Mouse (Mus musculus): ENCODE measurements around the gene Ypel4. TPM values are rescaled to one million over a fixed set of nuclear protein-coding genes. Genes with fewer than 3 reads are reported as not detected.

Ypel4 gene
- polyA plus RNA-seq (2017; shearing (Covaris generic)), result 1 to 10 TPM in 1 of 2 experiments, under 1 TPM in 1; 0.64 to 1.1 TPM

DNA sequence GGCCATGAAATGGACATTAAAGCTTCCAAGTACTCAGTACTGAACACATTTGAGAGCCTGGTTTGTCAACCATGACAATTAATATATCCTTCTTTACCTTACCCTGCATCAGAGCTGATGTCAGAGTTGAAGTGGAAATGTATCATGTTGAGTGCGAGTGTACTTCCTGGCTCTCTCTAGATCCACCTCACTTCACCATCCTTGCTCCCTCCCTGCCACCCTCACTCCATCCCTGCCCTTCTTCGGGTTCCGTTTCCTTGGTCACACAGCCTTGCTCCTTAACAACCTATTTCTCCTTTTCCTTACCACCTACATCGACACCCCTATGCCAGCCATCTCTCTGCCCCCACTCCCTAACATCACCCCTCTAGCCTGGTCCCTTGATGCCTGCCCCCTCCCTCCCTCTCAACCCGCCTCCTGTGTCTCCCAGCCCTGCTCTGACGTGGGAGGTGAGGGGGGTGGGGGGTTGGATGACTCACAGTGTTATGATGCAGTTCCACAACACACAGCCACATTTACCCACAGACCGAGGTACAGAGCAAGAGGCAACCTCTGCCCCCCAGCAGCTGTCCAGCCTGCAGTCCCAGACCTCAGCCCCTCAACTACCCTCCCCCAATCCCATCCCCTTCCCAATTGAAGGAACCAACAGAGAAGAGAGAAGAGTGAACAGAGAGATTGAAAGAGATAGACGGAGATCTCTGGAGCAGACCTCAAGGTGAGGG lies at the start of gene Ypel4:
TSS of gene Ypel4 (plus strand) at position 480 of the 722 bp plus-strand sequence.
- ATAC-seq, result peak; percentile 73

DNA sequence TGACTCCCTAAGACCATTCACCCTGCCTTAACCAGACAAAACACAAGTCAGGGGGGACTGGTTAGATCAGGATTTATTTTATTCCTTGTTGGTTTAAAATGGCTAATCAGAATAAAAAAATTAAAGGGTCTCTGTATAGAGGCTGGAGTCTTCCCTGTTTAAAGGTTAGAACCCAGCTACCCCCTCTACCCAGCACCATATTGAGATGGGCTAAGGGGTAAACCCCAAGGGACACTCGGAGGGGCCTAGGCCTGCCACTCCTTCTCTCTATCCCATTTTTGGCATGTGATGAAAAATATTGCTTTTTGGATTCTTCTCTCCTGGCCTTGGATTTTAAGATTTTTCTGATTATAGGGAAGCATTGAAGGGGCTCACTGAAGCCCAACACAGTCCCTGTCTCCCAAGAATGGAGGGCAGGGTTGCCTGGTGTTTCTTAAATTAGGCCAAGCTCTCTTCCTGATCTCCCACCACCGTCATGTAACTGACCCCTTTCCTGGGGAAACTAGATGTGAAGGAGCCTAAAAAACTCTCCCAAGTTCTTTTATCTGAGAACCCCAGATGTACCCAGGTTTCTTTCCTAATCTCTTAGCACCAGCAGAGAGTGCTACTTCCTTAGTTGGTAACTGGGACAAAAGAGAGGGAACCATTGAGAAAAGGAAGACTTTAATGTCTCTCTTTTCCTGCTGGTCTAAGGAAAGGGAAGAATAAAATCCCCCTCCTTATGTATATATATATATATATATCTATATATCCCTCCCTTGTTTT lies 45.6 kb upstream of the Ypel4 start:
- no peak for ATAC-seq

DNA sequence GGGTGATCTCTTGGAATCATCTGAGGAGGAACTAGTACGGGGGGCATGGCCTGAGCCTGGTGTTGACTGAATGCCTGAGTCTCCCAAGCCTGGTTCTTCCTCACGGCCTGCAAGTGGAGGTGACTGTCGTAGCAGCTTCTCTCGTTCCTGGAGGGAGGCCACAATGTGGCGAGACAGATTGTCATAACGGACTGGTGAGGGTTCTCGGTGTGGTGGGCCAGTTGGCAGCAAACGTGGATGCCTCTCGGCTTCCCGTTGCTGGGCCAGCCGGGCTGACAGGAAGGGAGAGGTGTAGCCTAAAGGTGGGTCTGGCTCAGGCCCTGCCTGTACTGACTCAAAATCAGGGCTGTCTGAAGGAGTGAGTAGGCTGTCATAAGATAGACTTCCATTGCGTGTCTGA lies 43.8 kb upstream of the Ypel4 start:
- ATAC-seq, result no peak

DNA sequence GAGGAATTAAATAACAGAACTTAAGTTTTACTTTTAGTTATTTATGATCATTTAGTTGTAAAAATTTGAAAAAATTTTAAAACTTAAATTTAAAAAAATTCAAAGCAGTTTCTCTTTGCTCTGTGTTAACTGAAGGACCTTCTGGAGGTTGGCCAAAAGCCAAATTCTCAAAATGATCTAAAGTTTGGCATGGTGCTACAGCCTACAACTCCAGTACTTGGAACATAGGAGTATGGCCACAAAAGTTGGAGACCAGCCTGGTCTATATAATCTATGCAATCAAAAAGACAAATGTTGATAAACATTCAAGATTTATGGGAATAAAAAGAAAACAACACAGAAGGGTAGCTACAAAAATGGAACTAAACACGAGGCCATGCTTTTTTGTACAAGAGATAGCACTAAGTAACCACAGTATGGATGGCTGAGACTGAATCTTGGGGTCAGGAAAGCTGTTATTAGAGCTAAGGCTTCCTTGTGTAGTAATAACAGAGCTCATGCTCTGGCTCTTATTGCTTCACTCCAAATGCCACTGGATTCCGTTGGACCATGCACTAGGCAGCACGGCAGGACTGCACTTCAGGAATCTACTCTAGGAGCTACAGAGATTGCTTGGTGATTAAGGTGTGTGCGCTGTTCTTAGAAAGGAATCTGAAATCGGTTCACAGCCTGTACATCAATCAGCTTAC lies 38.7 kb upstream of the Ypel4 start:
- no peak for ATAC-seq

DNA sequence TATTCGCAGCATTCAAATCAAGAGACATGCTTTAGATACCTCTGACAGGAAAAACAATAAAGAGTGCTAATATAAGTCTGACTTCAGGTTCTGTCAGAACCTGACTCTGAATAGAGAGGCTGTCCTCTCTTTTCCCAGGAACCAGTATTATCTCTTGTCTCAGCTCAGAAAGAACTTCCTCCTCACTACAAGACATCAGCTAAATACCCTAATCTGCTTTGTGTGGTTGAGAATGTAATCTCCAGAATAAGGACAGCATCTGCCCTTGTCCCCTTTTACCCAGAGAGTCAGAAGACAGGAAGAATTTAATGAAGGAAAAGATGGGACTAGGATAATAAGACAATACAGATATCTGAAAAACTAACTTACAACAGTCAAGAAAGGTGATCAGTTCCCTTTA lies 30.4 kb upstream of the Ypel4 start:
- no peak for ATAC-seq

DNA sequence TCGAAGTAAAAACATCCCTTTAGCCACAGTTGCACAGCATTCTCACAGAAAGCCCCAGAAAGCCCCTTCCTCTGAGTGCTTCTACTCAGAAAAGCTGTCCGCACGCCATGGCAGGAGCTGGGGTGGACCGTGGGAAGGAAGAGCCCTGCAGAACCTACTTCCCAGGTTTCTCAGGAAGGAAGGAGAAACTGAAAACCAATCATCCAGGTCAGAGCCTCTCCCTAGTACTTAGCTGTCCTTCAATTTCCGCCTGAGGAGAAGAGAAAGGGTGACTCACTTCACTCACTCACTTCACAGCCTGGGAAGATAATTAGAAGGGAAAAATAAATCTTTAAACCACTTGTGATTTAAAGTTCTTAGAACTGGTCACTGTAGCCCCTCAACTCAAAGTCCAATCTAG lies 29.5 kb upstream of the Ypel4 start:
- ATAC-seq, result no peak

DNA sequence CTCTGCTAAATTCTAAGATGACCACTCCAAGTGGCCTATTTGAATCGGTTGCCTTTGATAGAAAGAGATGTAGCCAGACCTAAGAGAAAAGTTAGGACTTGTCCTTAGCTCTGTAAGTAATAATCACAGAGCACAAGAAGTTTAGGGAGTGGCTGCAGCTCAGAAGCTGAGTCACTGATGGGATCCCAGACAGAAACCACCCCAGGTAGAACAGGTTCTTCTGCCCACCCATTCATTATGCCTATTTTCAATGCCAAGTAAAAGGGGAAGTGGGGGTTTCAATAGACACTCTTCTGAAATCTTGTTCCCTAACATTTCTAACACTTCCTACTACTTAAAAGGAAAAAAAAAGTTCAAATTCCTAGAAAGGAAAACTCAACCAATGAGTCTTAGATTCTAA lies 28.6 kb upstream of the Ypel4 start:
- no peak for ATAC-seq

DNA sequence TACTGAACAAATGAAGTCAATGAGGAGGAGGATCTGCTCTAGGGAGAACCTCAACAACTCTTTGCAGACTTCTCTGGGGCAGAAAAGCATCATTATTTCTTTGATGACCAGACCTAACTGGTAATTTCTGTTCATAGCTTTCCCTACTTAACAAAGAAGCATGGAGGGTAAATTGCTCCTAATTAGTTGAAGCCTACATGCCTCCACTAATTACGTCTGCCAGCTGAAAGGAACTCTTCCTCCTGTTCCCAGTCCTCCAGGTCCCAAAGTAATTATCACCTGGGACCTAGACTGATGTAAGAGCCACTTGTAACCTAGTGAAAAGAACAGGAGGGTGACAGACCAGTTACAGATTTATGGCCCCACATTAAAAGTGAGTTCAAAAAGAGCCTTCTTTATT lies 26.3 kb upstream of the Ypel4 start:
- ATAC-seq, result no peak

DNA sequence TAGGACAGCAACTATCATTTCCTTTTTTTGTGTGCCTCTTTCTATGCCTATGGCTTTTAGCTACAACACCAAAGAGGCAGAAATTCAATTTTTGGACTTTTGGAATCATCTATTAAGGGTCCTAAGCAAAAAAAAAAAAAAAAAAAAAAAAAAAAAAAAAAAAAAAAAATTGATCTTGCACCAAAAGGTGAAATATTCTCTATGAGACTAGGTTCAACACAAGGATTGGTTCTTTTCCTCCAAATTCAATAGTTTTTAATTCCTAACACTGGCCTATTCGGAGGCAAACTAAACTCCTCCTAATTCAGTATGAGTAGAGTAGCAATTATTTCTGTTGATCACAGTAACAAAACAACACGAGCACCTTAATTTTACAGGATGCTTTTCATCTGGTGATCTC lies 22.0 kb upstream of the Ypel4 start:
- ATAC-seq, result no peak

DNA sequence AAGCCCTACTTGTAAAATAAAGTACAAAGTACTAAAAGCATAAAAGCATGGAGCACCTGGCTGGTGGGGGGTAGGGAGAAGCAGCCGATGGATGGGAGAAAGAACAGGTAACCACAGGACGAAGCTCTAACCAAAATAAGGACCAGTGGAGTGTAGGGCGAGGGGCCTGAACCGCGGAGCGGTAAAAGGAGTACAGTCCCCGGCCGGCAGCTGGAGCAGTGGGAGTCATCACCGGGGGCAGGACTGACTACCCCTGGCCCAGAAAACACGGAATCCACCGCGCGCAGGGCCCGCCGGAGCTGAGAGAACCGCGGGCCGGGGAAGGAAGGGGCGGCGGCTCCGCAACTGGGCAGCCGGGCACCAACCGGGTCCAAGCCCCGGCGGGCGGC lies 19.4 kb upstream of the Ypel4 start:
- ATAC-seq, result peak; percentile 2

DNA sequence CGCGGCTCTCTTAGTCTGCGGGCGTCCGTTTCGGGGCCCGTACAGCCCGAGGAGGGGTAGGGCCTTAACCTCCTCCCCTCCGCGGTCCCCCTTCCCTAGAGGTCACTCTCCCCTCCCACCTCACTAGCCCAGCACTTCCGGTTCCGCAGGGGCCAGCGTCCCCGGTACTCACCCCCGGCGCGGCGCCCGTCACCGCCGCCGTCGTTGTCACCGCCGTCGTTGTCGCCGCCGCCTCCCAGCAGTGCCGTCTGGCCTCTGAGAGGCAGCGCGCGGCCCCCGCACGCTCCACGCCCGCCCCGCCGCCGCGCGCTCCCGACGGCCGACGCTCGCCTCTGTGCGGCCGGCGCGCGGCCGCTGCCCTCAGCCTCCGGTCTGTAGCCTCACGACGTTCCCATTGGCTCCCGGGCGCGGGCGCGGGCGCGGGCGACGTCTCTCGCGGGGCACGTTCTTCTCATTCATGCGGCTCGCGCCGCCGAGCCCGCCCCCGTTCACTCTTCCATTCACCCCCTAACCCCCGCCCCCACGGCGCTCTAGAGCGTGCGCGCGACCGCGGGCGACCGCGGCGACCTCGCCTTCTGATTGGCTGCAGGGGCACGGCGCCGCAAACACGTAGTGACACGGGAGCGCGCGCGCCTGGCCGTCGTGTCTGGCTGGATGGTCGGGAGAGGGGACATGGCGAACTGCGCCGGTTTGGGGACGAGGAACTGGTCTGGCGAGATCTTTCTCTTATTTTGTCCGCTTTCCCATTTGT lies 18.9 kb upstream of the Ypel4 start, which contains the start of gene Zdhhc5:
TSS of gene Zdhhc5 (minus strand) at position 370 of the 751 bp plus-strand sequence.
- peak; percentile 74 for ATAC-seq

DNA sequence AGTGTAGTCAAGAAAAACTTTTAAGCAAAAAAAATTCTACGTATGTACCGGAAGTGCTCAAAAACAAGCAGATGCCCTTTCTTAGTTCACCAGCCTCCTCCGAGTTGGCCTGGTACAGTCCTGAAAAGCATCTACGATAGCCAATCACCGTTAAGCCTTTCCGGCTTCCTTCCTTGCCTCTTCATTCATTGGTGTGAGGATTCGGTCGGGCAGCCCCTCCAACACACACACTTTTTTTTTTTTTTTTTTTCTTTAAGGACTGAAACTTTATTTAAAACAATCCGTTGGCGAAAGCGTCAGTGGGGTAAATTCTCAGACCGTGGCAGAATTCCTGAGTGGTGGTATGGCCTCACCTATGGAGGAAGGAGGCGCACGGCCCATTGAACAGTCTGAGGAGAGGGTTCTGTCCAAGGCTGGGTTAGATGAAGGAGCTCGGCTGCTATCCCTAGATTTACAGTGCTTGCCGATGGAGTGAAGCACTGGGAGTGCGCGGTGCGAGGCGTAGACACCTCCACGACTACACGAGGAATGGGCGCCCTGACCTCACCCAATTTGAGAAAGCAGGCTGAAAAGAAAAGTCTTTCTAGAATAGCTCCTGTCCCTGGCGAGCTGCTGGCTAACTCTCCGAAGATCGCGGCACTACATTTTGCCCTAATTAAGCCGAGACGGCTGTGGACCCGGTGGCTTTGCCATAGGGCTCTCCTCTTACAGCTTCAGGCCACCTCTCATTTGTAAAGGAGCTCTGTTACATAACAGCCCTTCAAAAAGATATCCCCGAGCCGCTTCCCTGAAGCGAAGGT lies 18.1 kb upstream of the Ypel4 start:
- ATAC-seq, result peak; percentile 87

DNA sequence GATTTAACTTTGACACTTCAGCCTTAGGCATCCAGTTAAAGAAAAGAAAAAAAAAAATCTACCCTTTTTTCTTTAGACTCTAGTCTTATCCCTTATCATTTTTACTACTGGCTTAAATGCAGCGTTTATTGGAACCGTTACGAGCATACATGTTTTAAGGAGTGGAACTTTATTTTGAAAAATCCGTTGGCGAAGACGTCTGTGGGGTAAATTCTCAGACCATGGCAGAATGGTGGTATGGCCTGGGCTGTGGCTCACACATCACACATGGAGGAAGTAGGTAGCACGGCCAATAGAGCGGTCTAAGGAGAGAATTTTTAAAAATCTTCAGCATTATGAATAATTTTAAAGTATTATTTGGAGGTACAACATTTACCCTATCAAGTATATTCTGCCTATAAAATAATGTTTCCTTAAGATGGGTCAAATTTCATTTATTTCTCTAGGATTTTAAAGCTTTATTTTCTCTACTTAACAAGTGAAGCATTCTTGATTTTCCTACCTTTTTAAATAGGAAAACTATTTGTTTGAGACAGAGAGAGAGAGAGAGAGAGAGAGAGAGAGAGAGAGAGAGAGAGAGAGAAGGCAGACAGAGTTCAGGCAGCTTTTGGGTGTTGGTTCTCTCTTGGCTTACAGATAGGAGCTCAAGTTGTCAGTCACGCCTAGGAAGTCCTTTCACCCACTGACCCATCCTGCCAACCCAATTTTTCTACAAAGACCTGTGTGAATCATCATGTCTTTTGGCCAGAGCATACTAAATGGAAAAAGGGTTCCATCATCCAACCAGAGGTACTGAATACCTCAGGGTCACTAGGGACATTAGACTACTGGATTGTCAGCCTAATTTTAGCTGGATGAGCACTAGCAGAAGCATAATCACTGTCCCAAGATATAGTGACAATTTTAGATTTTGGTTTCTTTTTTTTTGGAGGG lies 17.2 kb upstream of the Ypel4 start:
- ATAC-seq, result no peak

DNA sequence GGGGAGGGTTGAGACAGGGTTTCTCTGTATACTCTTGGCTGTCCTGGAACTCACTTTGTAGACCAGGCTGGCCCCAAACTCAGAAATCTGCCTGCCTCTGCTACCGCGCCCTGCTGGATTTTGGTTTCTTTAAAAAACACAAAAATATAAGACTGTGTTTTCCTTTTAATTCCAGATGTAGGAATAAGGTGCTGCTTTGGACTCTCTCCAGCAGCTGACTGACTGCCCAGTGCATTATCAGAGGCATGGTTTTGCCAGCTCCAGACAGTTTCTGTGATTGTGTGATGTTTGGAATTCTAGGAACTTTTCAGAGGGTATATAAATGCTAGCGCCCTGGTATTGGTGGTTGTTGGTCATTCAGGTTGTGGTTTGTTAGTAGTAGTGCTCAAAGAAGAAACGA lies 16.5 kb upstream of the Ypel4 start:
- ATAC-seq, result no peak

DNA sequence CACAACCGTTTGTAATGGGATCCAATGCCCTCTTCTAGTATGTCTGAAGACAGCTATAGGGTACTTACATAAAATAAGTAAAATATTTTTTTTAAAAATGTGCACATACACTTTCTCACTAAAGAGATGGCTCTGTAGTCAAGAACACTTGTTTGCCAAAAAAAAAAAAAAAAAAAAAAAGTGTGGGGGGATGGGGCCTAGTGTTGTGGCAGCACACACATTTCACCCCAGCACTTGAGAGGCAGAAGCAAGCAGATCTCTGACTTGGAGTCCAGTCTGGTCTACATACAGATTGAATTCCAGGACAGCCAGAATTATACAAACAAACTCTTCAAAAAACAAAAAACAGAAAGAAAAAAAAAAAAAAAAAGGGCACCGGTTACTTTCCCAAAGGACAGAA lies 13.1 kb upstream of the Ypel4 start:
- ATAC-seq, result no peak

DNA sequence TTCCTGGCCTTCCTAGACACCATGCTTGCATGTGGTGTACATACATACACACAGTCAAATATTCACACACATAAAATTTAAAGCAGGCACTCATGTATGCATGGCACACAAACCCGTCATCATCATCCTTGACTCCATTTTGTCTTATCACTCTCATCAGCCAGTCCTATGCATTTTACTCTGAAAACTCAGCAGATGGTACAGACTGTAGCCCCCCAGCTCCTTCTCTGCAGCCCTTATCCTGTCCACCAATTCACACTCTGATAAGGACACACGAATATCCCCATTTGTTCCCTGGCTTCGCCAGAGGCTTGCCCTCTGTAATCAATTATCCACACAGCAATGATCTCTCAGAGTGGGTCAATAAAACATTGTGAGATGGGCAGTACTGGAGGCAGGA lies 12.7 kb upstream of the Ypel4 start:
- ATAC-seq, result no peak

DNA sequence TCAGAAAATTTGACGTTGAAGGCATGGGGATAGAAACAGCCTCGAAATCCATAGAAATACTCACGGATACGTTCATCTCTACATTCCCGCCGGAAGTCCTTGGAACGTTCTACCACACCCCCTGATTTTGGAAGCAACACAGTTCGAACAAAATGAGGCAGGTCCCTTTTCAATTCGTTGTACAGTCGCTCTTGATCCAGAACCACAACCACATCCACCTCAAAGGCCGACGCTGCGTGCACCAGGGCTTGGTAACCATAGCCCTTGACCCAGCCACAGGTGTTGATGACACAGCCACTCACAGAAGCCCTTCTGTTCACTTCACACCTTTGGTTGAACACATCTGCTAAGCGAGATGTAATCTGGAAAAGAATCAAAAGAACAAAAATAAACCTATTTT lies 10.0 kb upstream of the Ypel4 start:
- ATAC-seq, result no peak

DNA sequence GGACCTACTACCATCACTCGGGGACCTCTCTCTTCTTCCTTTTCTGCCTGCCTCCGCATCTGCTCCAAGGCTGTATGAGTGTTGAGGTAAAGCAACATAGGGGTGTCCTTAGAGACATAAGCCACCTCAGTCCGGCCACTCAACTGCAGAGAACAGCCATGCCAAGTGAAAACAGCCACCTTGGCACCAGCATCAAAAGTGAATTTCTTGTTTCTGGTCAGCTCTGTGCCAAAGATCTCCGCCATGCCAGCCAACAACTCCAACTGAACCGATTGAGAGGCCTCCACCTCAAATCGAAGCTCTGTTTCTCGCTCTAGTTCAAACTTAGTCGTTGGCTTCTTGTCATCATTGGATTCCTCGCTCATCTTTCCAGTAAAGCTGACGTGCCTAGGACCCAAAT lies 8.1 kb upstream of the Ypel4 start:
- ATAC-seq, result no peak

DNA sequence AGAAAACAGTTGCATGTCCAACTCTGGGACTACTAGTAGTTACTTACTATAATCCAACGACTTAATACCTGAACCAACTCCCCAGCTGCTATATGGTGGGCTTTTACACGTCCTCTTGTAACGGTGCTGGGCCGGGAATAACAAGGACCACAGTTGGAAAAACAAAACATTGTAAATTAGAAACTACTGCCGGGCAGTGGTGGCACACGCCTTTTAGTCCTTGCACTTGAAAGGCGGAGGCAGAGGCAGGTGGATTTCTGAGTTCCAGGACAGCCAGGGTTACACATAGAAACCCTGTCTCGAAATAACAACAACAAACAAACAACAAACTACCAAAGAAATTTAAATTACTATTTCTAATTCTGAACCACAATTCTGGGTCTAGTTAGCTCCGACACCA lies 7.1 kb upstream of the Ypel4 start:
- no peak for ATAC-seq

DNA sequence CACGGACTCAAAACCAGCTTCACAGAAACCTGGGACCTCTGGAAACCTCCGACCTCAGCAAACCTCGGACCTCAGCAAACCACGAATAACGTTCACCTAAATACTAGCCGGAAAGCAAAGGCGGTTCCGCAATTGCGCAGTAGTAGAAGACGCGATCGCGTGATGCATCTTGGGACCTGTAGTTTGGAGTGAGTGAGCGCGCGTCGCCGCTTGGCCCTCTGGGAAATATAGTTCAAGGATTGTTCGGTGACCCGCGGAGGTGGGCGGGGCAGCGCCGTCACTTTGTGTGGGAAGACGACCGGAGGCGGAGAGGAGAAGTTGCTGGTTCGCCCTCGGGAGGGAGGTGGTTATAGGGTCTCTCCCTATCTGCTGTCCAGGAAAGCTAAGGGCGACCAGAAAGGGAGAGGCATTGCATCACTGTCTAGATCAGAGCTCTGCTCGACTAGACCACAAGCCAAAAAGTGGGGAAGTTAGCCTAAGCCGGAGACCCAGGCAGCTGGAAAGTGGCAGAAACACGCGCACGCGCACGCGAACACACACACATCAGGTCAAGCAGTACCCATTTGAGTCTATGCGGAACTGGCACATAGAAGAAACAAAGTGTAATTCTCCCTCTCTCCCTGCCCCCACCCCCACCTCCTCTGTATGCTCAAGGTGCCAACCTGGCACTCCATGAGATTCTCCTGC lies 6.5 kb upstream of the Ypel4 start, which contains the start of gene Clp1:
TSS of gene Clp1 (minus strand) at position 179 of the 687 bp plus-strand sequence.
- peak; percentile 99 for ATAC-seq
